Mouse (Mus musculus) adrenal gland, postnatal 4 days (tissue): Measurements from ENCODE around the gene Btg4. TPM values are rescaled to one million over a fixed set of nuclear protein-coding genes. Genes with fewer than 3 reads are reported as not detected.

ENCODE experiments used
- DNase-seq, 2 experiments: peaks; one replicate each; pipeline ENCODE4 v3.0.0; 2021 to 2022; ENCODE audit warnings: low spot score in 2 of 2, mixed read lengths in 2 of 2
- microRNA-seq: library from miRNA; unstranded; fragments of <30 nt; microRNA quantifications from one replicate; pipeline ENCODE4 v1.2.0, GENCODE M21; 2021
- total RNA-seq, 2 experiments: library from RNA; stranded (reverse); gene quantifications; 2 replicates each; pipeline ENCODE4 v1.2.3; 2021

Btg4 gene
- total RNA-seq, 2 experiments from 2014 or later = not detected

DNA sequence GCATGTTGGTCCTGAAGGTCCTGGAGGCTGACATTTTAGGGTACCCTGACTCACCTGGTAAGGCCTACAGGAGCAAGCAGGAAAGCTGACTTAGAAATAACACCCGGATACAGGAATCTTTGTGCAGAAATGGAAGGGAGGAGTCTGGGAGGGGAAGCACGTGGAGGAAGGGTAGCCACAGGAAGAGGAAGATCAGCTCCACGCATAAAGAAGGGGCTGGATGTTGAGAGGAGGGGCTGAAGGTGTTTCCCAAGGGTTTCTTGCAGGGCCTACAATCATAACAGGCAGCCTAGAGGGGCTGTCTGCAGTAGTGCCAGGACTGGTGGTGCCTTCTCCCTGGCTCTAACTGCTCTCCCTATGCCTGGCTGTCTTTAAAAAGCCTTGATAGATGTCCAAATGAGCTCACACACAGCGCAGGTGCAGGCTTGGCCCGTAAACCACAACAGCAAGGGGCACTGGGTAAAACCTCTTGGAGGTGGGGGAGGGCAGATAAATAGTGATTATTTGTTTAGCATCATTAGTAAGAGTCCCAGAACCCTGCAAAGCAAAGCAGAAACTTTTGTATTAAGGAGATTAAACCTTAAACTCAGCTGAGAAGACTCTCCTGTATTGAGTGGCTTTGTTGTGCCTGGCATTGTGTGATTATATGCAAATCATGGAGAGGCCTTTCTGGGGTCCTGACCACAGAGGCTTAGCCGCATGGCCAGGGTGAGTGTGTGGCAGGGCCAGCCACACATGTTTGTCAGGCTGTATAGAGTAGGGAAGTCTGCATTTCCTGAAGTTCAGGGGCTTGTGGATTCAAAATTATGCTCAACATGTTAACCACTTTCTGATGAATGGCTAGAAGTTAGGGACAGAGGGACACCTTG, 104.8 kb downstream of the Btg4 start, which contains the start of gene Gm32742:
Gene Gm32742, minus strand, starts transcription at position 206 of the 869 bp plus-strand sequence.
- DNase-seq = no peak

DNA sequence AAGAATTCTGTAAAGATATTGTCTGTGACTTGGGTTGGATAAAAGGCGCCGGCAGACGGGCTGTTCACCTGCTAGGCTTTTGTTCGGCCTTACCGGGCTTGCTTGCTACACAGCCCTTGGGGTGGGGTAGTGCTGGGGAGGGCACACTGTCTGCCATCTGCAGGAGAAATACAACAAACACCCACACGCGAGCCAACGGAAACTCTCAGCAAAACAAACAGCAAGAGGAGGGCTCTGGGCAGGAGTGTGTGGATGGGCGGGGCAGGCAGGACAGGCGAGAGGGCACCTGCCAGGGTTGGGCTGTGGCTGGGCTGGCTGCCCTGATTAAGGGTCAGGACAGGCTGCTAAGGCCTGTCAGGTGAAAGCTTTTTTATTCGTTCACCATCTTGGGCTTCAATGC, 107.3 kb downstream of the Btg4 start:
- DNase-seq = no peak

DNA sequence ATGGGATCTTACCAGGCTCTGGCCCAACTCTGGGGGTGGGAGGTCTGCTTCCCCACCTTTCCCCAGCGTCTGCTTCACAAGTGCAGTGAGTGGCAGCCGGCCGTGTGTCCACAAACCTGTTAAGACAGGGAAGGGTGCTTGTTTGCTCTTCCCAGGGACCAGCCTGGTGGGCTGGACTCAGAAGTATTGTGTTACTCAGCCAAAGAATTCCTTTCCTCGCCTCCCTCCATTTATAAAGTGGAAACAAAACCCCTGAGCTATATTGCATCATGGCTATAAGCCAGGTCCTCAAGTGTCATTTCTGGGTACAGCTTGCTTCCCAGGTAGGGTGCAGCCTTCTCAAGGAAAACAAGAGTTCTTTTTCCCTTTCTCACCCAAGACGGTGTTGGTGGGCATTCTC, 108.0 kb downstream of the Btg4 start:
- no peak for DNase-seq

DNA sequence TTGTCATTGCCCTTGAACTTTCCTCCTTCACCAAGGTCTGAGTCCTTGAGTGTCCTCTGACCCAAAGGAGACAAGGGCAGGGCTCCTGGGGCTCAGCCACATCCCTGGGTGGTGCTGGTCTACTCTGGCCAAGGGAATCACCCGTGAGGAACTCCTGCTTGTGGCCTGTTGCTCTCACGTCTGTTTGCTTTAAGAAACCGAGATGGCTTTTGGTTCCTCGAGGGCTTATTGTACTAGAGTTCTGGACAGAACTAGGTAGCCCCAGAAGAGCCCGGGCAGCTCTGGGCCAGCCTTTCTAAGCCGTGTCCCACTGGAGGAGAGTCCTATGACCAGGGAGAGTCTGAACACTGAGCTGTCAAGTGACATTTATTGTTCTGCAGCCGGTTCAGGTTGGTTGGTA, 108.4 kb downstream of the Btg4 start:
- DNase-seq = no peak

Small RNAs within 50 kb of the gene (microRNA-seq; reads per million reads assigned to microRNA genes)
- gene Mir34b (112 reads per million, percentile 47 among the genes with 10 or more reads in this experiment), gene Mir34c (1,332 reads per million, percentile 79 among the genes with 10 or more reads in this experiment)

Other genes starting within 250 kb of the Btg4 start
- gene Ppp2r1b, start 215.6 kb upstream of the Btg4 start, total RNA-seq = 10 to 100 TPM; 35.8 to 35.9 TPM
- 10 to 100 TPM; 51.1 to 56.3 TPM for gene Sik2, start 51.8 kb upstream of the Btg4 start, total RNA-seq
- gene Layn, start 16.2 kb downstream of the Btg4 start, total RNA-seq = 10 to 100 TPM in 1 of 2 experiments, 1 to 10 TPM in 1; 7.7 to 10.4 TPM
- gene 4833427G06Rik, start 41.2 kb downstream of the Btg4 start, total RNA-seq = under 1 TPM in 1 of 2 experiments, not detected in 1; 0.31 TPM
- not detected for gene Gm32742, start 104.6 kb downstream of the Btg4 start, total RNA-seq
- under 1 TPM; 0.48 to 0.85 TPM for gene Pou2af1, start 152.8 kb downstream of the Btg4 start, total RNA-seq
- 1 to 10 TPM; 3.8 to 6.1 TPM for gene Colca2, start 217.7 kb downstream of the Btg4 start, total RNA-seq